Mouse (Mus musculus): ENCODE data around the gene Nfyc.

GRCm38 (mm10) chr4:120844423-120845082 lies 13.2 kb upstream of the Nfyc start:
- TF ChIP-seq CTCF (IDR thresholded peaks at IDR 0.05; ENCODE audit: control insufficient read depth, insufficient read depth, insufficient read length) (no peak), MYOG (IDR thresholded peaks at IDR 0.05; ENCODE audit: control insufficient read depth, extremely low read depth, insufficient read length) (no peak), MAX (IDR thresholded peaks at IDR 0.05) (no peak), MYOD1 (IDR thresholded peaks at IDR 0.05; ENCODE audit: control insufficient read depth, insufficient read length, low read depth) (no peak), CEBPB (IDR thresholded peaks at IDR 0.05; ENCODE audit: low read depth) (no peak)
